Mouse (Mus musculus): ENCODE measurements at regions not wholly inside any gene's neighbourhood (a gene's known extent, or its start where the extent isn't known, plus 50 kb on each side); places are given as distances from the start of the nearest gene placed in this dataset.

DNA sequence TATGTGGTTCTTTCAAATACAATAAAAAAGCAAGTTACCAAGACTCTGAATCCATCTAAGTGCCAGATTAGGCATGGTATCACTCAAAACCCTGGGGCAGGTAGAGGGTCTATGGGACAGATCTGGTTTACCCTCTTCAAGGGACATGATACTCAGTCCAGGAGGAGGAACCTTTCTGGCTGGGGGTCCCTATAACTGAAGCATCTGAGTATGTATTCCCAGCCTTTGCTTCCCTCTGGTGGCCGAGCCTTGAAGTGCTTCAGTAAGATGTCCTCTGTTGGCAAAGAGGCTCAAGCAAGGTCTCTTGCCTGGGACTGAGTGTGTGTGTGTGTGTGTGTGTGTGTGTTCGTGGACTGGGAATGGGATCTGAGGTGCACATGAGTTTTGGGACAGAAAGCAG lies 159.7 kb upstream of the Adamts16 start:
- H3K36me3 ChIP-seq (ENCODE audit: control insufficient read depth, insufficient read depth, low read length): no peaks in the 10 kb centered on the region
- no peak overlapping the region for H3K4me2 ChIP-seq (ENCODE audit: low read depth)
- H3K4me1 ChIP-seq (ENCODE audit: control insufficient read depth, insufficient read depth, low read length): 0 out of 2 replicates have a peak, but pooled peaks cover 3% of the 10 kb centered on the region
- WGBS: 10% methylated on average over 2 of the region's 2 CpGs
- no peaks in the 10 kb centered on the region for H3K9me3 ChIP-seq (ENCODE audit: control insufficient read depth, low read length)
- peak; percentile 79 for DNase-seq (ENCODE audit: low spot score)
- H3K27ac ChIP-seq (ENCODE audit: low read depth, low read length): no peak overlapping the region
- no peak overlapping the region for H3K9ac ChIP-seq (ENCODE audit: low read length)
- H3K27me3 ChIP-seq (ENCODE audit: control insufficient read depth, insufficient read depth, low read length): no peaks in the 10 kb centered on the region
- H3K4me3 ChIP-seq (ENCODE audit: low read depth, low read length): no peak overlapping the region
- ATAC-seq (ENCODE audit: insufficient read depth, low FRiP score, low TSS enrichment): peak; percentile 45; the same call in 1 of the 2 replicates

DNA sequence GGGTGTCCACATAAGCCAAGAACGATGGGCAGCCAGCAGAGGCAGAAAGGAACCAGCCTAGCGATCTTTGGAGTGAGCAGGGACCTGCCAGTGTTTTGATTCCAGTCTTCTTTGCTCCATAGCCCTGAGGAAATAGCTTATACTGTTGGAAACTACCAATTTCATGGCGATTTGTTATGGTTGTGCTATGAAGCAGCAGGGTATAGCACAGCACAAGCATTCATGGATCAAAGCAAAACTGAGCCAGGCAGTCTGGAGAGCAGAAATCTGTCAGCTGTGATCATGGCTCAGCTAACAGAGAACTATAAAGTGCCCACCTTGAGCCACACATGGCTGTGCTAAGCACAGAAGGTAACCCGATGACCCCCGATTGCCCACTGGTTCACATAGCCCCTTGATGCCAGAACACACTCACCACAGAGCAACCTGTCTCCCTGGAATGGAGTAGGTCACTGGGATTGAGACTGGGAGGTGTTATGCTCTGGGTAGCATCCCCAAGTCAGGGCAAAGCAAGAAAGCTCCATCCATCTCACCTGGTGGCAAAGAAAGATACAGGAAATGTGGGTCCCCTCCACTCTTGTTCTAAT lies 158.9 kb upstream of the Adamts16 start:
- no peak for ATAC-seq (ENCODE audit: insufficient read depth, low FRiP score, low TSS enrichment)

DNA sequence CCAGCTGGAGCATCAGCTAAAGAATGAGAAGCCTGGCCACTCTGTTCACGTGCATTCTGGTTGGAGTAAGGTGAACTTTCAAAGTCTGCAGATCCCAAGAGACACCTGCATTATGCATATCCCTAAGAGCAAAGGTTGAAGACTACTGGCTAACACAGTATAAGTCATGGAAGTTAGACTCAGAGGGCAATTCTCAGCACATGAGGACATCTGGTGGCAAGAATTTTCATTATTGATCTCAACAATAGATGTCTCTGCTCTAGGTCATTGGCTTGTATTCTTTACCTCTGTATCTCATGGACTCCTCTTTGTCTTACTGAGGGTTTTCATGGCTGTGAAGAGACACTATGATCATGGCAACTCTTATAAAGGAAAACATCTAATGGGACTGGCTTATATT lies 151.9 kb upstream of the Adamts16 start:
- H3K9ac ChIP-seq (ENCODE audit: low read length): no peak overlapping the region
- no peaks in the 10 kb centered on the region for H3K27me3 ChIP-seq (ENCODE audit: control insufficient read depth, insufficient read depth, low read length)
- DNase-seq (ENCODE audit: low spot score): no peak
- no peaks in the 10 kb centered on the region for H3K4me1 ChIP-seq (ENCODE audit: control insufficient read depth, insufficient read depth, low read length)
- H3K4me2 ChIP-seq (ENCODE audit: low read depth): no peak overlapping the region
- 74% methylated on average over 1 of the region's 1 CpGs for WGBS
- H3K36me3 ChIP-seq (ENCODE audit: control insufficient read depth, insufficient read depth, low read length): no peaks in the 10 kb centered on the region
- H3K4me3 ChIP-seq (ENCODE audit: low read depth, low read length): no peak overlapping the region
- ATAC-seq (ENCODE audit: insufficient read depth, low FRiP score, low TSS enrichment): no peak
- no peak overlapping the region for H3K27ac ChIP-seq (ENCODE audit: low read depth, low read length)
- H3K9me3 ChIP-seq (ENCODE audit: control insufficient read depth, low read length): no peaks in the 10 kb centered on the region

More for the DNA sequence above, 158.9 kb upstream of the Adamts16 start:
- no peak for DNase-seq (ENCODE audit: low spot score)
- 0 out of 2 replicates have a peak, but pooled peaks cover 3% of the 10 kb centered on the region for H3K4me1 ChIP-seq (ENCODE audit: control insufficient read depth, insufficient read depth, low read length)
- H3K27ac ChIP-seq (ENCODE audit: low read depth, low read length): no peak overlapping the region
- H3K9me3 ChIP-seq (ENCODE audit: control insufficient read depth, low read length): no peaks in the 10 kb centered on the region
- H3K4me3 ChIP-seq (ENCODE audit: low read depth, low read length): no peak overlapping the region
- 58% methylated on average over 5 of the region's 5 CpGs for WGBS
- H3K4me2 ChIP-seq (ENCODE audit: low read depth): no peak overlapping the region
- H3K36me3 ChIP-seq (ENCODE audit: control insufficient read depth, insufficient read depth, low read length): no peaks in the 10 kb centered on the region
- no peak overlapping the region for H3K9ac ChIP-seq (ENCODE audit: low read length)
- no peaks in the 10 kb centered on the region for H3K27me3 ChIP-seq (ENCODE audit: control insufficient read depth, insufficient read depth, low read length)

DNA sequence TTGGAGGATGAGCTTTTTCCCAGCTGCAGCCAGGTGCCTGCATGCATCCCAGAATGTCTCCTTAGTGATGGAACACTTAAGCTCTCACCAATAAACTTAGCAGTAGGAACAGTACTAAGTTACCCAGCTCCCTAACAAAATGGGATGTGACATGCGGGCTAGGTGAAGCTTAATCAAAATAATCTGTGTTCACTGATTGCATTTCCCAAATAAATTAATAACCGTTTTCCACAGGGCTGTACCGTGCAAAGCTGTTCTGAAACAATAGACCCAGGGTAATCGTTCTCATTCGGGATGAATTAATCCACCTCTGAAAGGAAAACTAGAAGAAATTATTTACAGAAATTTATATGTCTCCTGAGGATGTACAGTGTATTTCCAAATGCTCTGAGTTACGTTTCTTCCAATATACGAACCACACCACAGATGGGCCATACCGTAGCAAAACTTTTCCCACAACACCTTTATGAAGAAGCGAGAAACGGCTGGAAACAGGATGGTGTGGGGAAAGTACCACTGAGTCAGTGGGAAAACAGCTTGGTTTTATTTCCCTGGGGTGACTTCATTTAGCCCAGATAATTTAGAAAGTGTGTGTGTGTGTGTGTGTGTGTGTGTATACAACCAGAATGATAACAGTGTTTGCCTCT lies 148.5 kb upstream of the Adamts16 start:
- DNase-seq (ENCODE audit: low spot score): no peak
- 94% methylated on average over 10 of the region's 10 CpGs for WGBS
- Histone ChIP-seq H3K27me3 (ENCODE audit: control insufficient read depth, insufficient read depth, low read length) (no peaks in the 10 kb centered on the region), H3K36me3 (ENCODE audit: control insufficient read depth, insufficient read depth, low read length) (no peaks in the 10 kb centered on the region), H3K27ac (ENCODE audit: low read depth, low read length) (no peak overlapping the region), H3K4me1 (ENCODE audit: control insufficient read depth, insufficient read depth, low read length) (no peaks in the 10 kb centered on the region), H3K9me3 (ENCODE audit: control insufficient read depth, low read length) (no peaks in the 10 kb centered on the region), H3K4me2 (ENCODE audit: low read depth) (no peak overlapping the region), H3K9ac (ENCODE audit: low read length) (no peak overlapping the region), H3K4me3 (ENCODE audit: low read depth, low read length) (no peak overlapping the region)
- ATAC-seq (ENCODE audit: insufficient read depth, low FRiP score, low TSS enrichment): no peak

DNA sequence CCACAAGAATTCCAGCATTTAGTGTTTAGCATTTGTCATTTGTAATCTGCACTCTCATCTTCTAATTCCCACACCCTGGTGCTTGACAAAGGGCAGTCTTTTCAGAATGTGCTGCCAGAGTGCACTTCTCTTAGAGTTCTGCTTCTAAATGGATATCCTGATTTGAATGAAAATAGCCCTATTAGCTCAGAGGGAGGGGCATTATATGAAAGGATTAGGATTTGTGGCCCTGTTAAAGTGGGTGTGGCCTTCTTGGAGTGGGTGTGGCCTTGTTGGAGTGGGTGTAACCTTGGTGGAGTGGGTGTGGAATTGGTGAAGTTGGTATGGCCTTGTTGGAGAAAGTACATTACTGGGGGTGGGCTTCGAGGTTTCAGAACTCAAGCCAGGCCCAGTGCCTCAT lies 137.7 kb upstream of the Adamts16 start:
- H3K4me1 ChIP-seq (ENCODE audit: control insufficient read depth, insufficient read depth, low read length): no peaks in the 10 kb centered on the region
- DNase-seq (ENCODE audit: low spot score): no peak
- no peak overlapping the region for H3K4me3 ChIP-seq (ENCODE audit: low read depth, low read length)
- no peaks in the 10 kb centered on the region for H3K27me3 ChIP-seq (ENCODE audit: control insufficient read depth, insufficient read depth, low read length)
- 85% methylated on average over 1 of the region's 1 CpGs for whole genome bisulfite sequencing
- H3K9ac ChIP-seq (ENCODE audit: low read length): no peak overlapping the region
- no peak overlapping the region for H3K27ac ChIP-seq (ENCODE audit: low read depth, low read length)
- H3K9me3 ChIP-seq (ENCODE audit: control insufficient read depth, low read length): no peaks in the 10 kb centered on the region
- no peak overlapping the region for H3K4me2 ChIP-seq (ENCODE audit: low read depth)
- no peaks in the 10 kb centered on the region for H3K36me3 ChIP-seq (ENCODE audit: control insufficient read depth, insufficient read depth, low read length)
- peak; percentile 31; the same call in 1 of the 2 replicates for ATAC-seq (ENCODE audit: insufficient read depth, low FRiP score, low TSS enrichment)

DNA sequence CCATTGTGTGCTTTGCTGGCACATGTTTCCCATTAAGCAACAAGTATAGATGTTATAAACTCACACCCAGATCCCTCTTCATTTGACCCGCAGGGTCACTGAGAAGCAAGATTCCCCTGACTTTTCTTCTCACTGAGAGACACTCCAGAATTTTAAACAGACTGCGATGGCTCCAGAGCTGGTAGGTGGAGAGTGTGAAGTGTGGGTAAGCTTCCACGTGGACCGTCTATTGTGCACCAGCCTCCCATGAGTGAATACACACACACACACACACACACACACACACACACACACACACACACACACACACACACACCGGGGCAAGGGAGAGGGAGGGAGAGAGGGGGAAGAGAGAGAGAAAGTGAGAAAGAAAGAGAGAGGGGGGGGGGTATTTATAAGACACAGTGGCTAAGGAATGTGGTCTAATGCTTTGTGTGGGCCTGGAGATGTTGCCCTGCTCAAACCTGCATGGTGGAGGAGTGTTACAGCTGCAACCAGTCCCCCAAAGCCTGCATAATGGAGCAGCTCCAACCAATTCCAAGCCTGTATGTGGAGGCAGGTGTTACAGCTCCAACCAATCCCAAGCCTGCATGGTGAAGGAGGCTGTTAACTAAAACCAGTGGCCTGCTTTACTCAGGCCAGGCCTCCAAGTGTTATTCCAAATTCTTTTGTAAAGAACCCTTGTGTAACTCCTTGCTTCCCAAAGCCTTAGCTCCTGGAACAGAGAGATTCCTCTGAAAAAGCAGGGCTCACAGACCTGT lies 137.1 kb upstream of the Adamts16 start:
- no peak overlapping the region for H3K4me2 ChIP-seq (ENCODE audit: low read depth)
- H3K4me3 ChIP-seq (ENCODE audit: low read depth, low read length): no peak overlapping the region
- H3K9me3 ChIP-seq (ENCODE audit: control insufficient read depth, low read length): no peaks in the 10 kb centered on the region
- no peaks in the 10 kb centered on the region for H3K36me3 ChIP-seq (ENCODE audit: control insufficient read depth, insufficient read depth, low read length)
- ATAC-seq (ENCODE audit: insufficient read depth, low FRiP score, low TSS enrichment): peak; percentile 55; the same call in 1 of the 2 replicates
- no peak overlapping the region for H3K27ac ChIP-seq (ENCODE audit: low read depth, low read length)
- H3K9ac ChIP-seq (ENCODE audit: low read length): no peak overlapping the region
- 86% methylated on average over 5 of the region's 5 CpGs for WGBS
- no peaks in the 10 kb centered on the region for H3K27me3 ChIP-seq (ENCODE audit: control insufficient read depth, insufficient read depth, low read length)
- H3K4me1 ChIP-seq (ENCODE audit: control insufficient read depth, insufficient read depth, low read length): no peaks in the 10 kb centered on the region
- no peak for DNase-seq (ENCODE audit: low spot score)

DNA sequence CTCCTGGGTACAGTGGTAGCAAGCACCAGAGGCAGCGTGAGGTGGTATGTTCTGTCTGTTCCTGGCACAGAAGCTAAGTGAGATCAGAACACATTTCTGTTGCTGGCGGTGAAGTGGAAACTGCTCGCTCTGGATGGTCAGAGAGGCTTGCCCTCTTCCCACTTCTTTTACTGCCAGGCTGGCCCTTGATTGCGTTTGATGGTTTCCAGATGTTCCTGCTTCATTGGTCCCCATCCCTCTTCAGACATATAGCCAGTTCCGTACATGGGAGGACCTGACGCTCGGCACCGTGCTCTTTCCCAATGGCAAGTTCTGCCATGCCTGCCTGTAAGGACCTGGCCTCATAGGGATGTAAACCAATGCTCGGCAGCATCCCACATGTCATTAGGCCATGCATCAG lies 128.0 kb upstream of the Adamts16 start:
- no peak overlapping the region for H3K4me3 ChIP-seq (ENCODE audit: low read depth, low read length)
- DNase-seq (ENCODE audit: low spot score) (no peak), ATAC-seq (ENCODE audit: insufficient read depth, low FRiP score, low TSS enrichment) (no peak)
- H3K4me2 ChIP-seq (ENCODE audit: low read depth): no peak overlapping the region
- no peaks in the 10 kb centered on the region for H3K9me3 ChIP-seq (ENCODE audit: control insufficient read depth, low read length)
- no peaks in the 10 kb centered on the region for H3K36me3 ChIP-seq (ENCODE audit: control insufficient read depth, insufficient read depth, low read length)
- no peaks in the 10 kb centered on the region for H3K27me3 ChIP-seq (ENCODE audit: control insufficient read depth, insufficient read depth, low read length)
- H3K9ac ChIP-seq (ENCODE audit: low read length): no peak overlapping the region
- no peak overlapping the region for H3K27ac ChIP-seq (ENCODE audit: low read depth, low read length)
- no peaks in the 10 kb centered on the region for H3K4me1 ChIP-seq (ENCODE audit: control insufficient read depth, insufficient read depth, low read length)
- 64% methylated on average over 9 of the region's 9 CpGs for WGBS

DNA sequence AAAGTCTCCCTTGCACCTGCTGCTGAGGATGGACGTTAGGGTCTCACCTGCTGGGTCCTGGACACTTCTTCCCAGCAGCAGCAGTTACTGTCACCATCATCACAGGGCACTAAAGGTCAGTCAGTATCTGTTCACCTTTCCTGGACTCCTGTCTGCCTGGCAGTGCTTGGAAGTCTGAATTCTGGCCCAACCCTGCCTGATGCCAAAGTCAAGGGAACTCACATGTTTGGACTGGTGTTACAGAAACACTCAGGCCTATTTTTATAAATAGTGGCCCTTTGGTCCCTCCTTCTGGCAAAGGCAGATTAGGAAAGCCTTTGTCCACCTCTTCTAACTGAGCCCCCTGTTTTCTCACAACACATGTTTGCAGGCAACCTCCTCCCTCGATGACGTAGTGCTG lies 126.2 kb upstream of the Adamts16 start:
- H3K36me3 ChIP-seq (ENCODE audit: control insufficient read depth, insufficient read depth, low read length): no peaks in the 10 kb centered on the region
- no peak overlapping the region for H3K27ac ChIP-seq (ENCODE audit: low read depth, low read length)
- H3K4me1 ChIP-seq (ENCODE audit: control insufficient read depth, insufficient read depth, low read length): no peaks in the 10 kb centered on the region
- no peaks in the 10 kb centered on the region for H3K27me3 ChIP-seq (ENCODE audit: control insufficient read depth, insufficient read depth, low read length)
- no peaks in the 10 kb centered on the region for H3K9me3 ChIP-seq (ENCODE audit: control insufficient read depth, low read length)
- 77% methylated on average over 3 of the region's 3 CpGs for WGBS
- no peak for DNase-seq (ENCODE audit: low spot score)
- ATAC-seq (ENCODE audit: insufficient read depth, low FRiP score, low TSS enrichment): no peak
- H3K4me3 ChIP-seq (ENCODE audit: low read depth, low read length): no peak overlapping the region
- H3K4me2 ChIP-seq (ENCODE audit: low read depth): no peak overlapping the region
- no peak overlapping the region for H3K9ac ChIP-seq (ENCODE audit: low read length)

DNA sequence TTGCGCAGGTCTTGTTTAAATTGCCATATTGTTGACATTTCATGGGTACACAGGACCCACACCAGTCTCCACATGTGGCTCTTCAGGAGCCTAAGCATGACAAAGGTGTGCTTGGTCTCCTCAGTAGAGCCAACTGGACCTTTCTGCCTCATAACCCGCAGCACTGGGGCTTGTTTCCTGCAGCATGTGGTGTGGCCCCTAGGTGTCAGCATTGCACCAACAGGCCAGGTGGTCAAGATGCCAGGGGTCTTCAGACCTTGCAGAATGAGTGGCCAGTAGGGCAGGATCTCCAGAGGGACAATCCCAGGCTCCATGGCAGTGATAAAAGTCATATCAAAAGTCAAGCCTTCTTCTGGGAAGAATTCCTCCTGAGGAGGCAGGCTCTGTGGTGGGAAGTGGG lies 121.8 kb upstream of the Adamts16 start:
- Histone ChIP-seq H3K36me3 (ENCODE audit: control insufficient read depth, insufficient read depth, low read length) (no peaks in the 10 kb centered on the region), H3K4me3 (ENCODE audit: low read depth, low read length) (no peak overlapping the region), H3K4me1 (ENCODE audit: control insufficient read depth, insufficient read depth, low read length) (no peaks in the 10 kb centered on the region), H3K9me3 (ENCODE audit: control insufficient read depth, low read length) (no peaks in the 10 kb centered on the region), H3K4me2 (ENCODE audit: low read depth) (no peak overlapping the region), H3K9ac (ENCODE audit: low read length) (no peak overlapping the region), H3K27me3 (ENCODE audit: control insufficient read depth, insufficient read depth, low read length) (no peaks in the 10 kb centered on the region), H3K27ac (ENCODE audit: low read depth, low read length) (no peak overlapping the region)
- ATAC-seq (ENCODE audit: insufficient read depth, low FRiP score, low TSS enrichment) (no peak), DNase-seq (ENCODE audit: low spot score) (no peak)
- WGBS: 70% methylated on average over 2 of the region's 2 CpGs
